Mouse (Mus musculus) lung, embryonic 15.5 days (tissue): ENCODE measurements around the gene Nin. TPM values are rescaled to one million over a fixed set of nuclear protein-coding genes. Genes with fewer than 3 reads are reported as not detected.

Experiments
- ATAC-seq: fragments of 200-750 bp; cut with Nextera tagmentation; 2 replicates; pipeline ENCODE4 v1.8.0; 2017; ENCODE audit warnings: moderate number of reproducible peaks, borderline replicate concordance; ENCODE audit not compliant: low FRiP score, low TSS enrichment; ENCODE audit errors: extremely low read depth
- H3K27ac ChIP-seq: fragments of 300-500 bp; sonication (generic); 2 replicates; pipeline ENCODE4 v1.5.1; 2015; ENCODE audit warnings: moderate library complexity, mild to moderate bottlenecking, inconsistent platforms
- H3K27me3 ChIP-seq: fragments of 300-500 bp; sonication (generic); 2 replicates; pipeline ENCODE4 v1.6.1; 2015; ENCODE audit warnings: inconsistent platforms
- H3K36me3 ChIP-seq: fragments of 300-500 bp; sonication (generic); 2 replicates; pipeline ENCODE4 v1.6.1; 2015; ENCODE audit warnings: inconsistent platforms
- H3K4me1 ChIP-seq: fragments of 300-500 bp; sonication (generic); 2 replicates; pipeline ENCODE4 v1.6.1; 2015; ENCODE audit warnings: inconsistent platforms
- H3K4me2 ChIP-seq: fragments of 300-500 bp; sonication (generic); 2 replicates; pipeline ENCODE4 v1.6.1; 2015; ENCODE audit warnings: inconsistent platforms, mild to moderate bottlenecking, moderate library complexity
- H3K4me3 ChIP-seq: fragments of 300-500 bp; sonication (generic); 2 replicates; pipeline ENCODE4 v1.5.1; 2015; ENCODE audit warnings: mild to moderate bottlenecking, inconsistent platforms
- H3K9ac ChIP-seq: fragments of 300-500 bp; sonication (generic); 2 replicates; pipeline ENCODE4 v1.6.1; 2015; ENCODE audit warnings: inconsistent platforms
- H3K9me3 ChIP-seq: fragments of 300-500 bp; sonication (generic); 2 replicates; pipeline ENCODE4 v1.6.1; 2016; ENCODE audit warnings: inconsistent platforms
- WGBS: fragments of 180-500 bp; shearing (Covaris S2); methylation state at CpG from one replicate; pipeline ENCODE4 v1.1.7; 2015; 5-methylcytosine and 5-hydroxymethylcytosine counted together
- polyA plus RNA-seq: library from polyadenylated mRNA; unstranded; fragments of >200 nt; fragmentation: Nextera tagmentation; extraction: Ambion mirVana; gene quantifications from 2 replicates; pipeline ENCODE4 v1.2.1, GENCODE M21; 2015

Nin gene
- polyA plus RNA-seq, 1 experiment from 2014 or later = 14.6 TPM

DNA sequence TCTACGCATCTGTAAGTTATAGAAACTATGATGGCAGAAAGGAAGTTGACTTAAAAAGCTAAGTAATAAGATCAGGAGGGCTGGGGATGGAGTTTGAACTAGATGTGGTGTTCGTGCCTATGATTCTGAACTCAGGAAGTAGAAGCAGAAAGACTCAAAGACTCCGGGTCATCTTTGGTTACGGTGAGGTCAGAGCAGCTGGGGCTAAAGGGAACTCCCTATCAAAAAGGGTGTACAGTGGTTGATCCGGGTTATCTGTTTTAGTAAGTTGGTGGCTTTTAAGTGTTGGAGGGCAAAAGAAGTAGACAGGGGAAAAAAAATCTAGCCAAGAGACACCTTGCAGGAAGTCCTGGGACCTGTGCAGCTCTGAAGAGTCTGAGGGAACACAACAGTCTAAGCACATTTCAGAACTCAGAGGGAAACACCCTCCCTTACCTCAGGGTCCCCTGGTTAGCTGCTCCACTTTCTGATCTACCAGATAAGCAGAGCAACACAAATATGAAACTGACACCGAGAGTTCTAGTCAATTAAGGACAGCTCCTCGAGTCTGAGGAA, 35.0 kb downstream of the Nin start:
- 0 out of 2 replicates have a peak, but pooled peaks cover 4% of the 10 kb centered on the region for H3K4me1 ChIP-seq
- H3K27me3 ChIP-seq = no peaks in the 10 kb centered on the region
- H3K4me3 ChIP-seq = no peak overlapping the region
- no peak overlapping the region for H3K4me2 ChIP-seq
- 0 out of 2 replicates have a peak, but pooled peaks cover 6% of the 10 kb centered on the region for H3K36me3 ChIP-seq
- H3K9me3 ChIP-seq = no peaks in the 10 kb centered on the region
- no peak overlapping the region for H3K27ac ChIP-seq
- no peak overlapping the region for H3K9ac ChIP-seq
- WGBS = 77% methylated on average over 7 of the region's 7 CpGs
- ATAC-seq = no peak

DNA sequence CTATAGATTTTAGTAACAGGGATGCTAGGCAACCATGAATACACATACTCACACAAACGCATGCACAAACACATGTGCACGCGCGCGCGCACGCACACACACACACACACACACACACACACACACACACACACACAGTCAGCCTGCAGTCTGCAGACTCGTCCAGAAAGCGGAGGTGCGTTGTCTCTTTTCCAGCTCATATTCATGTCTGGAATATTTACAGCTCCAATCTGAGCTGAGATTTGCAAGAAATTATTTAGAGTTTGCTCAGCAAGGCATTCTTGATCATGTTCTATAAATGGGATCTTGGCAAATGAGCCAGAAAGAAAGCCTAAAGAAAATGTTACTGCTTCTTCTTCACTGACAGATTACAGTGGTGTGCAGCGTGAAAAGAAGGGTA, 37.0 kb downstream of the Nin start:
- ATAC-seq = no peak
- H3K27me3 ChIP-seq = no peaks in the 10 kb centered on the region
- no peak overlapping the region for H3K4me3 ChIP-seq
- no peaks in the 10 kb centered on the region for H3K4me1 ChIP-seq
- no peak overlapping the region for H3K9ac ChIP-seq
- H3K9me3 ChIP-seq = no peaks in the 10 kb centered on the region
- H3K4me2 ChIP-seq = no peak overlapping the region
- no peak overlapping the region for H3K27ac ChIP-seq
- WGBS = 94% methylated on average over 11 of the region's 11 CpGs
- H3K36me3 ChIP-seq = 0 out of 2 replicates have a peak, but pooled peaks cover 6% of the 10 kb centered on the region

GRCm38 (mm10) chr12:70075001-70075400, 38.5 kb downstream of the Nin start:
- Histone ChIP-seq H3K27ac (no peak overlapping the region), H3K4me3 (no peak overlapping the region), H3K4me2 (no peak overlapping the region), H3K36me3 (0 out of 2 replicates have a peak, but pooled peaks cover 6% of the 10 kb centered on the region), H3K9me3 (no peaks in the 10 kb centered on the region), H3K9ac (no peak overlapping the region), H3K4me1 (no peaks in the 10 kb centered on the region; the same call in 1 of the 2 replicates), H3K27me3 (no peaks in the 10 kb centered on the region)
- no peak for ATAC-seq
- WGBS = 73% methylated on average over 2 of the region's 2 CpGs

DNA sequence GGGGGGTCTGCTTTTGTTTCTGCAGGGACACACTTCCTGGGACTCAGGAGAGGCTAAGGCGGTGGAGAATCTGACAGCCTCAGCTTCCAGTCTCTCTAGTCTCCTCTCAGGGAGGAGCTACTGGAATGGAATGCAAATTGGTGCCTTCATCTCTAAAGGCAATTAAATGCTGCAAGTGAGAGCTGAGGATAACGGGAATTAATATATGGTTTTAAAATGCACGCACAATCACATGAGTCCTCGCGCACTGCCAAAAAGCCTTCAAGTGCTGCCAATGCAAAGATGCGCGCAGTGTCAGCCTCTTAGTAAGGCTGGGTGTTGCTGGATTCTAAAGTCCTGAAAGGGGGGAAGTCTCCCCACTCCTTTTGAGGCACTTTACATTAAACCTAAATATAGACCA, 42.6 kb downstream of the Nin start:
- ATAC-seq = no peak
- no peaks in the 10 kb centered on the region for H3K27me3 ChIP-seq
- H3K4me2 ChIP-seq = no peak overlapping the region
- WGBS = 60% methylated on average over 7 of the region's 7 CpGs
- H3K9ac ChIP-seq = no peak overlapping the region
- H3K4me1 ChIP-seq = no peaks in the 10 kb centered on the region; the same call in 1 of the 2 replicates
- H3K9me3 ChIP-seq = no peaks in the 10 kb centered on the region
- H3K4me3 ChIP-seq = no peak overlapping the region
- H3K36me3 ChIP-seq = no peaks in the 10 kb centered on the region
- no peak overlapping the region for H3K27ac ChIP-seq

- Histone ChIP-seq H3K4me2 (no peak overlapping the region), H3K4me1 (no peaks in the 10 kb centered on the region; the same call in 1 of the 2 replicates), H3K27ac (no peak overlapping the region), H3K36me3 (no peaks in the 10 kb centered on the region), H3K9ac (no peak overlapping the region), H3K4me3 (no peak overlapping the region), H3K9me3 (no peaks in the 10 kb centered on the region), H3K27me3 (no peaks in the 10 kb centered on the region)
- no peak for ATAC-seq
- 63% methylated on average over 4 of the region's 4 CpGs for WGBS
These were observed 43.2 kb downstream of the Nin start for GRCm38 (mm10) chr12:70070306-70070705.

DNA sequence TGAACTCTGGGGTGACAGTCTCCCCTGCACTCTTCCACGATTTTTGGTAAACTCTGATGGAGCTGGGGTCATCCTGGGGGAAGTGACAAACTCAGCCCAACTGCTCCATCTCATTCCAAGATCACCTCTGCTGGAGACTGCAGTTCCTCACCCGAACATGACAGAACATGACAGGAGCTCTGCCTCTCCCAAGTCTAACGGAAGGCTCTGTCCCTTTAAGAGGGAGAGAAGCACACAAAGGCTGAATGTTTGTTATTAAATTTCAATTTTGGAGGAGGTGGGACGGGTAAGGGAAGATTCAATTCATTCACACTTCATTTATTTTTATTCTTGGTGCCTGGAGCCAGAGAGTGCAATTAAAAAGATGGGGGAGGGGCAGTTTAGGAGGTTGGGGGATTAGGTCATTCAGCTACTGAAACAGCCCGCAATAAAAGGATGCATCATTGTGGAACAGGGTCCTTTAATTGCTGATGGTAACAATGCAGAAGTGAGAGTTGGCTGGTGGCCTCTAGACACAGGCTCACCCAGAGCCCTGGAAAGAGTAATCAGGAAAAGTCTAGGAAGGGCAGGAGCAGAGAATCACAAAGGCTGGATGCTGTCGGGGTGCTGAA, 44.8 kb downstream of the Nin start:
- no peaks in the 10 kb centered on the region for H3K27me3 ChIP-seq
- H3K9ac ChIP-seq = no peak overlapping the region
- 35% methylated on average over 6 of the region's 6 CpGs for WGBS
- no peaks in the 10 kb centered on the region; the same call in 1 of the 2 replicates for H3K4me1 ChIP-seq
- no peaks in the 10 kb centered on the region for H3K36me3 ChIP-seq
- no peaks in the 10 kb centered on the region for H3K9me3 ChIP-seq
- no peak overlapping the region for H3K4me2 ChIP-seq
- ATAC-seq = no peak
- H3K27ac ChIP-seq = no peak overlapping the region
- H3K4me3 ChIP-seq = no peak overlapping the region

- no peak overlapping the region for H3K4me3 ChIP-seq
- WGBS = 79% methylated on average over 9 of the region's 9 CpGs
These were observed 45.7 kb downstream of the Nin start for GRCm38 (mm10) chr12:70067849-70068248.

DNA sequence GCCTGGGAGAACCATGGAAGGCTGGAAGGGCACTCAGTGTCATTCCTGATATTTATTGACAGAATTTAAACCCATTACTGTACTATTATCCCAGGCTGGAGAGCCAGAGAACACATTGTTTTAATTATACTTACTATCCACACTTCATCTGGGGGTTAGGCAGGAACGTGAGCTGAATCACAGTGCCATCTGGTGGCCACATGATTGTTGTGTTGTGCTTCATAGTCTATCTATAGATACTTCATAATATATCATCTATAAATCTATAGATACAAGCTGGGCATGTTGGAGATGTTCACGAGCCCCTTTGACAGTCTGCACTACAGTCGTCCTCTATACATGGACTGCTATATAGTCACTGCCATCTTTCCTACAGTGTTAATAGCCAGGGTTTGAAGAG, 51.4 kb downstream of the Nin start:
- H3K27ac ChIP-seq = no peak overlapping the region
- ATAC-seq = no peak
- H3K4me3 ChIP-seq = no peak overlapping the region
- no peak overlapping the region for H3K9ac ChIP-seq
- H3K4me1 ChIP-seq = no peaks in the 10 kb centered on the region
- H3K27me3 ChIP-seq = no peaks in the 10 kb centered on the region
- H3K9me3 ChIP-seq = no peaks in the 10 kb centered on the region
- H3K4me2 ChIP-seq = no peak overlapping the region
- 0 out of 2 replicates have a peak, but pooled peaks cover 5% of the 10 kb centered on the region for H3K36me3 ChIP-seq
- 29% methylated on average over 3 of the region's 3 CpGs for WGBS

More at GRCm38 (mm10) chr12:70067849-70068248, 45.7 kb downstream of the Nin start:
- ATAC-seq = no peak
- Histone ChIP-seq H3K4me1 (no peaks in the 10 kb centered on the region; the same call in 1 of the 2 replicates), H3K4me2 (no peak overlapping the region), H3K36me3 (no peaks in the 10 kb centered on the region), H3K27me3 (no peaks in the 10 kb centered on the region), H3K27ac (no peak overlapping the region), H3K9ac (no peak overlapping the region), H3K9me3 (no peaks in the 10 kb centered on the region)

DNA sequence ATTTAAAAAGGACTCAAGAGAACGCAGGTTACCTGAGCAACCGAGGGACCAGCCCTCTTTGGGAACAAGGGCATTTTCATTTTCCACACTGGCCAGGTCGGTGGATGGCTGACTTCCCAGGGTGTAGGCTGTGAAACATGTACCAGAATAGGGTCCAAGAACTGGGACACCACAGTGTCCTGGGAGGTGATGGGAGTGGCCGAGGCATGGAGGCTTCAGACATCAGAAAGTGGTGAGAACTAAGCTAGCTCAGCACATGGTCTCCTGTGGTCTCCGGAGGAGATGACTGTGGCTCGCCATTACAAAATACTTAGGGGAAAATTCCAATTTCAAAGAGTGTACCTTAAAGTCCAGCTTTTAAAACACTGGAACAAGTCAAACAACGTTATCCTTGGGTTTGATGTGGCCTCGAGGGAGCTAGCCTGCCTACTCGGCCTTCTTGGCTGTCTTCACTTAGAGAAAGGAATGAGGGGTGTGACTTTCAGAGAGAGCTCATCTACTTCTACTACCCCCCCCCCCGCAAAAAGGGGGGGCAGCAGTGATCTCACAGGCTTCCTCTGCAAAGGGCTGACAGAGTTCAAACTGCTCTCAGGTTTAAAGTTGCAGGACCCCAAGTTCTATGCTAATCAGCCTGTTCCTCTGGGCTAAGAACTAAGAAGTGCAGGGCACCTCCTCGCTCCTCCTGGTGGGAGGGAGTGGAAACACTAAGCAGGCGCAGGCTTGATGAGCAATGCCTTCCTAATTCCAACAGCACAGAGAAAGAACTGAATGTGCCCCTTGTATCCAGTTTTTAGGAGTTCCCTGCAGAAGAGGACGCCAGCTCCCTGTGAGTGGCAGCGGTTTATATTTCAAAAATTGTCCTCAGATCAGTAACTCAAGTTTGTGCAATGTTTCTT, 54.3 kb downstream of the Nin start:
- H3K27me3 ChIP-seq = no peaks in the 10 kb centered on the region
- H3K4me2 ChIP-seq = no peak overlapping the region
- no peak overlapping the region for H3K27ac ChIP-seq
- WGBS = 68% methylated on average over 14 of the region's 14 CpGs
- no peak overlapping the region for H3K9ac ChIP-seq
- H3K4me3 ChIP-seq = no peak overlapping the region
- H3K9me3 ChIP-seq = no peaks in the 10 kb centered on the region
- ATAC-seq = no peak
- no peaks in the 10 kb centered on the region for H3K4me1 ChIP-seq
- peaks cover 18% of the 10 kb centered on the region for H3K36me3 ChIP-seq

GRCm38 (mm10) chr12:70050699-70051098, 62.8 kb downstream of the Nin start:
- H3K9ac ChIP-seq = no peak overlapping the region

GRCm38 (mm10) chr12:70048741-70049140, 64.8 kb downstream of the Nin start:
- Histone ChIP-seq H3K27ac (no peak overlapping the region), H3K9me3 (no peaks in the 10 kb centered on the region), H3K9ac (no peak overlapping the region), H3K4me2 (no peak overlapping the region), H3K4me3 (no peak overlapping the region), H3K27me3 (no peaks in the 10 kb centered on the region), H3K36me3 (peaks cover 52% of the 10 kb centered on the region), H3K4me1 (peaks cover 6% of the 10 kb centered on the region; the same call in 1 of the 2 replicates)
- WGBS = 72% methylated on average over 9 of the region's 9 CpGs
- no peak for ATAC-seq

More at GRCm38 (mm10) chr12:70050699-70051098, 62.8 kb downstream of the Nin start:
- peaks cover 6% of the 10 kb centered on the region; the same call in 1 of the 2 replicates for H3K4me1 ChIP-seq
- WGBS = 39% methylated on average over 7 of the region's 7 CpGs
- no peak overlapping the region for H3K4me2 ChIP-seq
- peak; percentile 55; the same call in 1 of the 2 replicates for ATAC-seq
- H3K4me3 ChIP-seq = no peak overlapping the region
- H3K9me3 ChIP-seq = no peaks in the 10 kb centered on the region
- peaks cover 47% of the 10 kb centered on the region for H3K36me3 ChIP-seq
- peak overlapping the region; percentile 13; the same call in 1 of the 2 replicates for H3K27ac ChIP-seq
- H3K27me3 ChIP-seq = no peaks in the 10 kb centered on the region
